Mouse (Mus musculus) stomach, embryonic 15.5 days (tissue): ENCODE results near the gene Ptpn3. TPM values are rescaled to one million over a fixed set of nuclear protein-coding genes. Genes with fewer than 3 reads are reported as not detected.
A peak's percentile ranks its signal among the peaks of the same experiment; 100 is the strongest.

Source experiments
- ATAC-seq: fragments of 200-750 bp; cut with Nextera tagmentation; 2 replicates; pipeline ENCODE4 v1.8.0; 2017; ENCODE audit warnings: low read depth, moderate number of reproducible peaks, moderate TSS enrichment; ENCODE audit not compliant: insufficient read depth, low FRiP score
- H3K27ac ChIP-seq: fragments of 300-500 bp; sonication (generic); 2 replicates; pipeline ENCODE4 v1.5.1; 2015; ENCODE audit warnings: mild to moderate bottlenecking, inconsistent platforms
- H3K27me3 ChIP-seq: fragments of 300-500 bp; sonication (generic); replicated peaks from 2 replicates; pipeline ENCODE4 v1.6.1; 2015; ENCODE audit warnings: inconsistent platforms
- H3K36me3 ChIP-seq: fragments of 300-500 bp; sonication (generic); 2 replicates; pipeline ENCODE4 v1.6.1; 2015; ENCODE audit warnings: inconsistent platforms
- H3K4me1 ChIP-seq: fragments of 300-500 bp; sonication (generic); 2 replicates; pipeline ENCODE4 v1.6.1; 2015; ENCODE audit warnings: inconsistent platforms
- H3K4me2 ChIP-seq: fragments of 300-500 bp; sonication (generic); 2 replicates; pipeline ENCODE4 v1.6.1; 2015; ENCODE audit warnings: mild to moderate bottlenecking, inconsistent platforms
- H3K4me3 ChIP-seq: fragments of 300-500 bp; sonication (generic); replicated peaks from 2 replicates; pipeline ENCODE4 v1.5.1; 2015; ENCODE audit warnings: inconsistent platforms
- H3K9ac ChIP-seq: fragments of 300-500 bp; sonication (generic); 2 replicates; pipeline ENCODE4 v1.6.1; 2015; ENCODE audit warnings: inconsistent platforms
- H3K9me3 ChIP-seq: fragments of 300-500 bp; sonication (generic); 2 replicates; pipeline ENCODE4 v1.6.1; 2016; ENCODE audit warnings: inconsistent platforms
- WGBS: fragments of 180-500 bp; shearing (Covaris S2); methylation state at CpG from one replicate; pipeline ENCODE4 v1.1.7; 2015; 5-methylcytosine and 5-hydroxymethylcytosine counted together
- polyA plus RNA-seq: library from polyadenylated mRNA; unstranded; fragments of >200 nt; fragmentation: Nextera tagmentation; extraction: Ambion mirVana; gene quantifications from 2 replicates; pipeline ENCODE4 v1.2.1, GENCODE M21; 2015

The Ptpn3 gene
- 8.6 and 9.0 TPM in 2 replicates for polyA plus RNA-seq

DNA sequence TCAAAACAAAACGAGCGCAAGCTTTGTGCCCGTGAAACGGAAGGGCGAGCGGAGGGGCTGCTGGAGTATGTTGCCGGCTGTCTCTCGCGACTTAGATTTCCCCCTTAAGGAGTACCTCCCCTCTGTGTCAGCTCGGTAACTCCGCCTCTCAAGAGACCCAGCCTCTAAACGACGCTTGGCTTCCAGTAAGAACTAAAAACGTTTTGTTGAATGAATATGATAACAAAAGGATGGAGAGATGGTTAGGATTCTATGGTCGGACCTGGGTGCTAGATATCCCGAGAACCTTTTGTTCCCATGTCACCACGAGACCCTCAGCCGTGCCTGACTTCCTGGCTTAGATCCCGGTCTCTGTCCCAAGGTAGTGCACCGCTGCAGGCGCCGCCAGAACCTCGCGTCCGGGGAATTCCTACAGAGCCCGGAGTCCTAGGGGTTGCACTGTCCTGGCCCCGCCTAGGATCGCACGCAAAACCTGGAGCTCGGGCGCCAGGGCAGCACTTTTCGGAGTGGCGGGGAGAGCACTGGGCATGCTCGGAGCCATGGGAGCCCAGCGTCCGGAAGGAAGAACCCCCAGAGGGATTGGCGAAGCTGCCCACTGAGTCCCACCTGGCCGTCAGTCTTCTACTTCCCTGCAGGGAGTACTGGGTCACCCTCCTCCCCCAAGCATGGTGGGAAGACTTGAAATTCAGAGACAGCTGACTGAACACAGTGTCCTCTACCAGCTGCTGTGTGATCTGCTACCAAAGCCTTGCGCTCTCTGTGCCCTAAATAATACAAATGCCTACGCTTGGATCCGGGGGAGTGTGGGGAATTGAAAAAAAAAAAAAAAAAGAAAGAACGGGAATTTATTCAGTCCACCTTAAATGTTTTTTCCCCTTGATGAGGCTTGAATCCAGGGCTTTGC, at the start of gene Ptpn3:
Ptpn3 (minus strand) TSS at position 428 of the 904 bp plus-strand sequence.
- Histone ChIP-seq H3K27ac (peak within 1 kb of the TSS; percentile 78), H3K4me1 (peaks cover 15% of the 10 kb centered on the region), H3K9ac (peak within 1 kb of the TSS; percentile 21; the same call in 1 of the 2 replicates), H3K27me3 (no peaks in the 10 kb centered on the region), H3K4me3 (peak within 1 kb of the TSS; percentile 89), H3K9me3 (no peaks in the 10 kb centered on the region), H3K4me2 (peak within 1 kb of the TSS; percentile 97), H3K36me3 (no peaks in the 10 kb centered on the region)
- peak; percentile 91 for ATAC-seq
- WGBS = under 1% methylated on average over 42 of the region's 42 CpGs

GRCm38 (mm10) chr4:57350541-57350940, 48.9 kb upstream of the Ptpn3 start:
- Histone ChIP-seq H3K4me3 (no peak overlapping the region), H3K27me3 (no peaks in the 10 kb centered on the region), H3K9ac (no peak overlapping the region), H3K4me2 (no peak overlapping the region), H3K4me1 (no peaks in the 10 kb centered on the region), H3K9me3 (no peaks in the 10 kb centered on the region), H3K27ac (no peak overlapping the region), H3K36me3 (no peaks in the 10 kb centered on the region)
- ATAC-seq = no peak
- 93% methylated on average over 2 of the region's 2 CpGs for WGBS

- no peak for ATAC-seq
- Histone ChIP-seq H3K36me3 (no peaks in the 10 kb centered on the region), H3K4me1 (no peaks in the 10 kb centered on the region), H3K9me3 (no peaks in the 10 kb centered on the region), H3K27ac (no peak overlapping the region), H3K9ac (no peak overlapping the region), H3K4me2 (no peak overlapping the region), H3K4me3 (no peak overlapping the region), H3K27me3 (no peaks in the 10 kb centered on the region)
- 96% methylated on average over 7 of the region's 7 CpGs for WGBS
These were observed 42.4 kb upstream of the Ptpn3 start for GRCm38 (mm10) chr4:57343996-57344395.

DNA sequence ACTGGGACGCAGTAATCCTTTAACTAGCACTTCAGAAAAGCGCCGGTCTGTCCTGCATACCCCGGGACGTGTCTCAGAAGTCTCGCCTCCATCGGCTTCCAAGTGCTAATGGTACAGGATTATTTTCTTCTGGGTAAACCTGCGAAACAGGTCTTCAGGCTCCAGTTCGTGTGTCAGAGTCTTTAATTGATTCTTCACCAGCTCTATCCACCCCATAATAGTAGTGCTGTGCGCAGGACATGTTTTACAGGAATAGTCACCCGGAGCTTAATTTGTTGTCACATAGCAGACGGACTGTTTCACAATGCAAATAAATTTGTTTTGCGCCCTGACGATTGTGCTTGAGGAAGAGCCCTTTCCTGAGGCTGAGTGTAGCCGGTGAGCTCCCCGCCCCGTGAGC, 37.3 kb upstream of the Ptpn3 start:
- peak overlapping the region; percentile 17; the same call in 1 of the 2 replicates for H3K4me2 ChIP-seq
- WGBS = 64% methylated on average over 17 of the region's 17 CpGs
- ATAC-seq = no peak
- H3K9me3 ChIP-seq = no peaks in the 10 kb centered on the region
- no peaks in the 10 kb centered on the region for H3K36me3 ChIP-seq
- H3K4me1 ChIP-seq = no peaks in the 10 kb centered on the region
- 0 out of 2 replicates have a peak overlapping the region, but pooled peaks have one; percentile 2 for H3K4me3 ChIP-seq
- H3K27me3 ChIP-seq = no peaks in the 10 kb centered on the region
- H3K27ac ChIP-seq = peak overlapping the region; percentile 80
- H3K9ac ChIP-seq = no peak overlapping the region

- Histone ChIP-seq H3K9me3 (no peaks in the 10 kb centered on the region), H3K4me1 (no peaks in the 10 kb centered on the region), H3K27me3 (no peaks in the 10 kb centered on the region), H3K4me3 (0 out of 2 replicates have a peak overlapping the region, but pooled peaks have one; percentile 2), H3K4me2 (peak overlapping the region; percentile 17; the same call in 1 of the 2 replicates), H3K36me3 (no peaks in the 10 kb centered on the region), H3K9ac (no peak overlapping the region), H3K27ac (peak overlapping the region; percentile 80)
- 71% methylated on average over 9 of the region's 9 CpGs for WGBS
- no peak for ATAC-seq
These were observed 36.4 kb upstream of the Ptpn3 start for GRCm38 (mm10) chr4:57338061-57338460.

DNA sequence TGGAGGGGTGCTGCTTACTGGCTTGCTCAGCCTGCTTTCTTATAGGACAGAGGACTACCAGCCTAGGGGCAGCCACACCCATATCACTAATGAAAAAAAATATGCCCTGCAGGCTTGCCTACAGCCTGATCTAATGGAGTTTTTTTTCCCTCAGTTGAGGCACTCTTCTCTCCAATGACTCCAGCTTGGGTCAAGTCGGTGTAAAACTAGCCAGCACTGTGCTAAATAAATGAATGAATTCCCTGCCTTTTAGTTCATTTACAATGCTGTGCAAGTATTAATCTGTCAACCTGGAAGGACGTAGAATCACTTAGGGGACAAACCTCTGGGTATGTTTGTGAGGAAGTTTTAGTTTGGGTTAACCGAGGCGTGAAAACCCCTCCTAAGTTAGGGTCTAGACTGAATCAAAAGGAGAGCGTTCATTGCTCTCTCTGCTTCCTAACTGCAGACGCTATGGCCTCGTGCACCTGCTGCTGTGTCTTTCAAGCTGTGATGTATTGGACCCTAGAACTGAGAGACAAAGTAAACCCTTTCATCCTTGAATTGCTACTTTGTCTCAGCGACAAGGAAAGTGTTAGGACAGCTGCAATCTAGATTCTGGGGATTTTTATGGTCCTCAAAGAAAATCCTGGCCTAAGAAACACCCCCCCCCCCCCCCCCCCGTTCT, 33.5 kb upstream of the Ptpn3 start:
- no peak for ATAC-seq
- Histone ChIP-seq H3K9me3 (no peaks in the 10 kb centered on the region), H3K27ac (no peak overlapping the region), H3K36me3 (no peaks in the 10 kb centered on the region), H3K4me1 (no peaks in the 10 kb centered on the region), H3K4me2 (no peak overlapping the region), H3K4me3 (no peak overlapping the region), H3K27me3 (no peaks in the 10 kb centered on the region), H3K9ac (no peak overlapping the region)
- 58% methylated on average over 9 of the region's 9 CpGs for WGBS

GRCm38 (mm10) chr4:57333926-57334548, 32.4 kb upstream of the Ptpn3 start:
- Histone ChIP-seq H3K4me3 (no peak overlapping the region), H3K9ac (no peak overlapping the region), H3K27ac (no peak overlapping the region), H3K27me3 (no peaks in the 10 kb centered on the region), H3K4me2 (no peak overlapping the region), H3K4me1 (no peaks in the 10 kb centered on the region), H3K9me3 (no peaks in the 10 kb centered on the region), H3K36me3 (no peaks in the 10 kb centered on the region)
- no peak for ATAC-seq
- WGBS = 70% methylated on average over 12 of the region's 12 CpGs

DNA sequence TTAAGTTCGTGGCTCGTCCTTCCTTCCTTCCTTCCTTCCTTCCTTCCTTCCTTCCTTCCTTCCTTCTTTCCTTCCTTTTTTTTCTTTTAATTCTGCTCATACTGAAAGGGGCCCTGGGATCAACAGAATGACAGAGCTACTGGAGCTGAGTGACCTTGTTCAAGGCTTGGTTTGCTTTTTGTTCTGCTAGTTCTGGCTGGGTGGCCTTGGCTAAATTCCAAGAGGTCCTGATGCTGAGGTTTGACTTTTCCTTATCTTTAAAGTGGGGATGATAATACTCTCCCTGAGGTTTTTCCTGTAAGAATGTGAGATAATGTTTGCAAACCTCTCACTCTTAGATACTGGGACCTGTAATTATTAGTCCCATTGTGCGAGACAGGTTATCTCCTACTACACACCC, 30.9 kb upstream of the Ptpn3 start:
- 71% methylated on average over 3 of the region's 3 CpGs for WGBS
- H3K9ac ChIP-seq = no peak overlapping the region
- no peaks in the 10 kb centered on the region for H3K36me3 ChIP-seq
- ATAC-seq = no peak
- no peak overlapping the region for H3K4me3 ChIP-seq
- no peaks in the 10 kb centered on the region for H3K27me3 ChIP-seq
- H3K9me3 ChIP-seq = no peaks in the 10 kb centered on the region
- no peak overlapping the region for H3K27ac ChIP-seq
- H3K4me2 ChIP-seq = no peak overlapping the region
- no peaks in the 10 kb centered on the region for H3K4me1 ChIP-seq

DNA sequence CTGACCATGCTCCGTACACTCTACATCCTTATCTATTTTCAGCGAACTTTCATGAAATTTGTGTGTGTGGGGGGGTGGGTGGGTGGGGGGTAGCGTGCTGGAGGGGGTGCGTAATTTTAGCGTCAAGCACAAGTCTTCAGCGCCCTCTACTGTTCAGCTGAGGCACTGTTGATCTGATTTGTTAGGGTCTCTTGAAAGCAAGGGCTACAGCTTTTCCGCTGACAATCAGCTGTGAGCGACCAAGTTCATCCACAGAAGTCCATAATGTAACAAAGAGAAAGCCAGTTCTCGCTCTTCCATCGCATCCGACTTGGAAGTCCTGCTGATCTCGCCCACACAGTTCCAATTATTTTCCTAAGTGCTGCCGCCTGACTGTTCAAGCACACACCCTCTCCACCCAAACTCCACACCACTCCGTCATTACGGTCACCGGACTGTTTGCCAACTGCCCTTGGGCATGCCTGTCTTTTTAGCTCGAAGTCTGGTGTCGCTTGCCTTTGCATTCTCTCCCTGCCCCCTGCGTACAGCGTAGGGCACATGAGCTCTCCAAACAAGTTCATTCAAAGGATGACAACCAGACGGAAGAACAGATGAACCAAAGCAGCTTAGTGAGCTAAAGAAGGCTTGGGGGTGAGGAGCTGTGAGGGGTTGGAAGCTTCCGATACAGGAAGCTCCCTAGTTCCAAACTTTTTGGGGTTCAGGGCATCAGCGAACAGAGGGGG, 19.1 kb upstream of the Ptpn3 start:
- 29% methylated on average over 23 of the region's 23 CpGs for WGBS
- Histone ChIP-seq H3K4me1 (peaks cover 13% of the 10 kb centered on the region), H3K4me3 (no peak overlapping the region), H3K9me3 (no peaks in the 10 kb centered on the region), H3K27ac (no peak overlapping the region), H3K36me3 (no peaks in the 10 kb centered on the region), H3K4me2 (0 out of 2 replicates have a peak overlapping the region, but pooled peaks have one; percentile 14), H3K9ac (no peak overlapping the region), H3K27me3 (0 out of 2 replicates have a peak, but pooled peaks cover 4% of the 10 kb centered on the region)
- ATAC-seq = no peak

- Histone ChIP-seq H3K4me2 (peak overlapping the region; percentile 19; the same call in 1 of the 2 replicates), H3K27me3 (0 out of 2 replicates have a peak, but pooled peaks cover 4% of the 10 kb centered on the region), H3K9ac (no peak overlapping the region), H3K4me1 (peaks cover 13% of the 10 kb centered on the region), H3K4me3 (no peak overlapping the region), H3K9me3 (no peaks in the 10 kb centered on the region), H3K27ac (peak overlapping the region; percentile 28), H3K36me3 (no peaks in the 10 kb centered on the region)
- 13% methylated on average over 10 of the region's 10 CpGs for WGBS
- peak; percentile 71 for ATAC-seq
These were observed 17.0 kb upstream of the Ptpn3 start for GRCm38 (mm10) chr4:57318525-57319212.
